Mouse (Mus musculus) spleen, adult 2 months (tissue): Measurements from ENCODE around the gene Klf15.

Experiments
- CTCF ChIP-seq: fragments of 200-500 bp; IDR thresholded peaks from 2 replicates; pipeline ENCODE4 v1.5.1; 2011; ENCODE audit warnings: mild to moderate bottlenecking, inconsistent platforms; ENCODE audit not compliant: insufficient read depth, insufficient read length, insufficient replicate concordance; ENCODE audit errors: extremely low read depth
- POLR2A ChIP-seq: fragments of 200-500 bp; IDR thresholded peaks from 2 replicates; pipeline ENCODE4 v1.6.1; 2011; ENCODE audit warnings: low read depth, low read length, inconsistent platforms

- TF ChIP-seq POLR2A: no peak
- TF ChIP-seq CTCF: no peak
Observed at GRCm38 (mm10) chr6:90429911-90430310, 32.5 kb upstream of the Klf15 start.
